Mouse (Mus musculus): ENCODE measurements around the gene Bub3.

GRCm38 (mm10) chr7:131548473-131548872, 11.5 kb upstream of the Bub3 start, which contains the start of gene Hmx2:
- no peak for TF ChIP-seq CTCF (IDR thresholded peaks at IDR 0.05)
- no peak for TF ChIP-seq EP300 (IDR thresholded peaks at IDR 0.05)

All from lung, postnatal 0 days (tissue).